In the genomic region with DNA sequence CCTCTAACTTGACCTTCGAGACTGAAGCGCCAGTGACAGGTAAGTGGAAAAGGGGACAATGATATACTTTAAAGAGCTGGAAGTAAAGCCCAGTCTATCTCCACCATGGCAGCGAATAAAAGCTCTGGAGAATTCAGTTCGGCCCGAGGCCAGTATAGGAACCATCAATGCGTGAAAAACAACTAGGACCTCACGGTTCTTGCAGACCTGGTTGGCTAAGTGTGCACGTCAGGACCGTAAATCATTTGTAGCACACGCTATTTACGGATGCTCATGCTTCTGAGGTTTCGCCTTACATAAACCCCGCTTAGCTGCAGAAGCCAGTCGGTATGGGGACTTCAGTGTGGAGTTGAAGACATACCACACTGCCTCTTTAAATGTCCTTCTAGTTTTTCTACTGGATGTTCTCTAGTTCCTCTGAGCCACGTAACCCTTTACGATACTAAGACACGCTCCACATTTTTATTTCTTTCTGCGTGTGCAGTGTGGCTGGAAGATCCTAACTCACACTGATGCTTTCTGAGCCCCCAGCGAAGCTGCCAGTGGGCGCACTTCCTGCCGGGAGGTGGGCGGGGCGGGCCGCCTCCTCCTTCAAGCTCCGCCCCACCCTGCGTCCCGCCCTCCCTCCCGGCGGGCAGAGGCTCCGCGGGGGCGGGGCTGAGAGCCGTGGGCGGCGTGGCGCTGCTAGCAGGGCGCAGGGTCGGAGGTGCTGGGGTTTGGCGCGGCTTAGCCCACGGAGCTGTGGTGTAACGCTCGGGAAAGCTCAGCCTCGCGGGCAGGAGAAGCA, we compare ENCODE assay signal across 8 mouse cellular contexts. TPM values are rescaled to one million over a fixed set of nuclear protein-coding genes. Genes with fewer than 3 reads are reported as not detected.
DNase-seq lines count a peak whose midpoint lies in the region; ATAC-seq and TF ChIP-seq lines count a peak whose summit lies in the region.

A gene (plus strand): TSS at position 660 of the 787 bp plus-strand sequence.

- peak; percentile 88 for ATAC-seq in erythroblast, adult 5-6 weeks (replicated peaks; ENCODE audit: low FRiP score, poor library complexity, severe bottlenecking)
- ATAC-seq in heart, embryonic 11.5 days (replicated peaks; ENCODE audit: insufficient number of reproducible peaks, low FRiP score, low TSS enrichment): peak; percentile 93
- ATAC-seq in kidney, embryonic 15.5 days (replicated peaks; ENCODE audit: low FRiP score): peak; percentile 91
- ATAC-seq in liver, embryonic 11.5 days (replicated peaks; ENCODE audit: low FRiP score): peak; percentile 87

- H3K79me2 ChIP-seq in myocyte (ENCODE audit: control insufficient read depth, insufficient read depth): peaks cover 25% of the 10 kb centered on the region

- TF ChIP-seq CTCF in brain, embryonic 14.5 days (IDR thresholded peaks at IDR 0.05; ENCODE audit: borderline replicate concordance, extremely low read depth, insufficient read depth, insufficient read length): no peak

- peaks cover 5% of the 10 kb centered on the region; the same call in 1 of the 2 replicates for H3K4me1 ChIP-seq in heart, embryonic 11.5 days (ENCODE audit: control insufficient read depth, insufficient read depth, low read length)
- peaks cover 16% of the 10 kb centered on the region for H3K4me1 ChIP-seq in kidney, embryonic 15.5 days
- peaks cover 28% of the 10 kb centered on the region for H3K4me1 ChIP-seq in liver, embryonic 11.5 days (replicated peaks; ENCODE audit: control insufficient read depth, insufficient read depth, low read length)

- peak within 1 kb of the TSS; percentile 81 for H3K4me2 ChIP-seq in heart, embryonic 11.5 days
- H3K4me2 ChIP-seq in kidney, embryonic 15.5 days: peak within 1 kb of the TSS; percentile 88
- peak within 1 kb of the TSS; percentile 99 for H3K4me2 ChIP-seq in liver, embryonic 11.5 days
- H3K4me2 ChIP-seq in myocyte (ENCODE audit: low read depth): peak within 1 kb of the TSS; percentile 99

- TF ChIP-seq POLR2A in brain, embryonic 14.5 days (IDR thresholded peaks at IDR 0.05; ENCODE audit: borderline replicate concordance, extremely low read depth, insufficient read depth, insufficient read length, poor library complexity, severe bottlenecking): peak; percentile 84
- peak; percentile 96 for TF ChIP-seq POLR2A in myocyte (IDR thresholded peaks at IDR 0.05; ENCODE audit: insufficient read length, low read depth)

- peak within 1 kb of the TSS; percentile 85 for H3K9ac ChIP-seq in heart, embryonic 11.5 days (ENCODE audit: low read depth, low read length)
- H3K9ac ChIP-seq in kidney, embryonic 15.5 days: peak within 1 kb of the TSS; percentile 83
- peak within 1 kb of the TSS; percentile 64 for H3K9ac ChIP-seq in liver, embryonic 11.5 days (ENCODE audit: low read depth, low read length)

- H3K27me3 ChIP-seq in heart, embryonic 11.5 days (ENCODE audit: control insufficient read depth, insufficient read depth, low read length): no peaks in the 10 kb centered on the region
- no peaks in the 10 kb centered on the region for H3K27me3 ChIP-seq in kidney, embryonic 15.5 days
- H3K27me3 ChIP-seq in liver, embryonic 11.5 days (replicated peaks; ENCODE audit: control insufficient read depth, insufficient read depth, low read length): no peaks in the 10 kb centered on the region
- no peaks in the 10 kb centered on the region for H3K27me3 ChIP-seq in myocyte (ENCODE audit: control insufficient read depth, insufficient read depth, insufficient read length)

- H3ac ChIP-seq in myocyte (ENCODE audit: control insufficient read depth, insufficient read length): peak within 1 kb of the TSS; percentile 37

- no peaks in the 10 kb centered on the region for H3K36me3 ChIP-seq in heart, embryonic 11.5 days (ENCODE audit: control insufficient read depth, insufficient read depth, low read length)
- no peaks in the 10 kb centered on the region for H3K36me3 ChIP-seq in kidney, embryonic 15.5 days
- H3K36me3 ChIP-seq in liver, embryonic 11.5 days (ENCODE audit: control insufficient read depth, insufficient read depth, low read length): no peaks in the 10 kb centered on the region
- no peaks in the 10 kb centered on the region for H3K36me3 ChIP-seq in myocyte (ENCODE audit: control insufficient read depth, insufficient read depth)

- H3K9me3 ChIP-seq in heart, embryonic 11.5 days (replicated peaks; ENCODE audit: control insufficient read depth, low read length): no peaks in the 10 kb centered on the region
- H3K9me3 ChIP-seq in kidney, embryonic 15.5 days (replicated peaks): no peaks in the 10 kb centered on the region
- H3K9me3 ChIP-seq in liver, embryonic 11.5 days (ENCODE audit: control insufficient read depth, low read length): no peaks in the 10 kb centered on the region

- peak within 1 kb of the TSS; percentile 98 for H3K4me3 ChIP-seq in heart, embryonic 11.5 days (ENCODE audit: low read depth, low read length)
- H3K4me3 ChIP-seq in kidney, embryonic 15.5 days (replicated peaks): peak within 1 kb of the TSS; percentile 77
- H3K4me3 ChIP-seq in liver, embryonic 11.5 days (ENCODE audit: low read depth, low read length): peak within 1 kb of the TSS; percentile 69
- H3K4me3 ChIP-seq in myocyte: peak within 1 kb of the TSS; percentile 65

- DNase-seq in CD4-positive helper T cell, adult 2 months (ENCODE audit: low read depth, low spot score): peak; percentile 92
- peak; percentile 96 for DNase-seq in brain, embryonic 14.5 days (ENCODE audit: low read depth)
- DNase-seq in liver, embryonic 11.5 days (ENCODE audit: low spot score): peak; percentile 88
- DNase-seq in spleen, postnatal 4 days (ENCODE audit: low spot score in 2 of 2): peak; percentile 89 to 95

- peak within 1 kb of the TSS; percentile 70 for H3K27ac ChIP-seq in heart, embryonic 11.5 days (ENCODE audit: low read depth, low read length)
- peak within 1 kb of the TSS; percentile 83 for H3K27ac ChIP-seq in kidney, embryonic 15.5 days
- H3K27ac ChIP-seq in liver, embryonic 11.5 days (ENCODE audit: low read depth, low read length): peak within 1 kb of the TSS; percentile 73

- 2% methylated on average over 42 of the region's 45 CpGs for WGBS in heart, embryonic 11.5 days (ENCODE audit: insufficient replicate concordance)
- WGBS in kidney, embryonic 15.5 days: 2% methylated on average over 45 of the region's 45 CpGs
- 6% methylated on average over 45 of the region's 45 CpGs for WGBS in liver, embryonic 11.5 days

TF ChIP-seq in myocyte, 11 proteins besides CTCF, POLR2A, EP300 and RAD21:
- TF ChIP-seq CEBPB (IDR thresholded peaks at IDR 0.05; ENCODE audit: insufficient read depth, poor library complexity, severe bottlenecking) (no peak), POLR2AphosphoS2 (IDR thresholded peaks at IDR 0.05; ENCODE audit: insufficient read length, low read depth) (peak; percentile 90)
TF ChIP-seq in myocyte: peak in this region for 1.

RNA-seq across cellular contexts. Expression of the gene that starts here (rescaled TPM):
- 9.3 and 16.0 TPM in 2 replicates for polyA plus RNA-seq in brain, embryonic 14.5 days (2012; rRNA removed)
- total RNA-seq in erythroblast, adult 5-6 weeks (2015; ENCODE audit: low replicate concordance): 2.5 and 3.7 TPM in 2 replicates
- total RNA-seq in erythroblast, adult 5-6 weeks (2017; ENCODE audit: low replicate concordance): 2.1 and 2.5 TPM in 2 replicates
- polyA plus RNA-seq in heart, embryonic 11.5 days (2014; fragmentation: Nextera tagmentation; extraction: Ambion mirVana): 4.9 and 5.7 TPM in 2 replicates
- polyA plus RNA-seq in kidney, embryonic 15.5 days (2015; fragmentation: Nextera tagmentation; extraction: Ambion mirVana): 6.0 and 7.7 TPM in 2 replicates
- polyA plus RNA-seq in liver, embryonic 11.5 days (2014; fragmentation: Nextera tagmentation; extraction: Ambion mirVana): 5.7 and 6.5 TPM in 2 replicates
- 2.6 TPM for polyA plus RNA-seq in myocyte (2012; fragmentation: generic; extraction: Trizol)

Comparison
In these comparisons a context has a peak if more than half of its experiments do, and no peak if none do; other contexts are left out.
1. Peak in every context shown above with its lines: DNase-seq, ATAC-seq, H3K4me3 ChIP-seq and H3K27ac ChIP-seq.